Mouse (Mus musculus) spleen, postnatal 4 days (tissue): ENCODE measurements around the gene Hoxd4.
A peak's percentile ranks its signal among the peaks of the same experiment; 100 is the strongest.

Experiments
- DNase-seq, 2 experiments: peaks; one replicate each; pipeline ENCODE4 v3.0.0; 2022; ENCODE audit warnings: low spot score in 2 of 2

Hoxd4 gene

DNA sequence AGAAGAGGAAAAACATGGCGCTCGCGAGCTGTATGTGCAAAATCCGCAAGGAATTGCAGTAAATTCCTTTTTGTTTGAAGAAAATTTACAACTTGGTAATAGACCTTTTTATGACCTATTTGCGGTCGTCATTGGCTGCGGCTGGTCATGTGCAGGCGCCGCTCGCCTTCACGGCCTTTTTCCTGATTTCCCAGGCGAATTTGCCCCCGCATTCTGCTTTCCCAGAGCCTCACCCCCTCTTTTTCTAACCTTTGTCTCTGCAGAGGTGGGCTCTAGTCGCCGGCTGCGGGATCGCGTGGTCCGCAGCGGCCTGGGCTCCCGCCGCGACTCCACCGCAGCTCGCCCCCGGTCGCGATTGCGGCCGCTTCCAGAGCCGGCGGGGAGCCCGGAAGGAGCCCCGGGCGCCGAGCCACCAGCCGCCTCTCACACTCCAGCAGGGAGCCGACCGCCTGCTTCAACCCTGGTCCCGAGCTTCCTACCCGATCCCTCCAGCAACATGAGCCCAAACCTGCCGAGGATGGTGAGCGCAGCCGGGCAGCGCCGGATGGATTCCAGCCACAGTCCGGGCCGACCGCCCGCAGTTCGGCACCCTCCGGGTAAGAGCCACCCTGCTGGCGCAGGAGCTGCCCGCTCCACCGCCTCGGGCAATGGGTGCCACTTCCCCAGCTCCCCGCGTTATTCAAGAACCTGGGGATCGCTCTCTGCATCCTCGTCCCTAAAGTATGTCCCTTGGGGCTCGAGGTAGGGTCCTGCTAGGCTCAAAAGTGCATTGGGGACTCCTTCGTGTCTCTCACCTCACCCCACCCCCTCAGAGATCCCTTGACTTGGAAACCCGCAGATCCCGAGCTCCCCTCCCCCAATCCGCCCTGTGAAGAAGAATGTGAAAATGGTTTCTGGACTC, at the start of gene Hoxd4, which contains the start of gene Hoxd3:
Gene Hoxd4, plus strand, starts transcription at position 209 of the 901 bp plus-strand sequence.
Gene Hoxd3, plus strand, starts transcription at position 207 of the 901 bp plus-strand sequence.
- no peak for DNase-seq

DNA sequence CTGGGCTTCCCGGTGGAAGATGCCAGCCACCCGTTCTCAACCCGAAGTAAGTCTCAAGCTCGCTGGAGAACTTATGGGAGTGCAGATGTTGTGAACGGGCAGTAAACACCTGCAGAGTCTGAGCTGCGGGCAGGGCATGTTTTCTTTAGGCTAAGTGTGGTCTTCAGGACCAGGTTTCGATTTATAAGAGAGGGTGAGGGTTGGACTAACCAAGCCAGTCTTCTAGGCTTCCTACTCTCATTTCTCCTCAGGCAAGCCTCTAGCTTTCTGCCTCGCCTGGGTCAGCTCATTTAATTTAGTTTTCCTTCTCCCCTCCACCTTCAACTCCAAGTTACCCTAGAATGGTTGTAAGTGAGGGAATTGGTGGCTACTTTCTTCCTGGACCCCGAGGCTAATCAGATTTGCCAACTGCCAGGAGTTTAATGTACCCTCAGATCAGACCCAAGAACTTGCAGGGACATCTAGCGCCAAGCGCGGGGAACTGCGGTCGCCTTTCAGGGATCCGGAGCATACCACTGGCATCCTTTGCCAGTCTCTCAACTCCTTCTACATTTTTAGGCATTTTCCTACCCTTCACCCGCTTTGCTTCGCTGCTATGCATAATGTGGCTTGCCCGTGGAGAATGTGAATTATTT, 48.3 kb upstream of the Hoxd4 start:
- DNase-seq = no peak

DNA sequence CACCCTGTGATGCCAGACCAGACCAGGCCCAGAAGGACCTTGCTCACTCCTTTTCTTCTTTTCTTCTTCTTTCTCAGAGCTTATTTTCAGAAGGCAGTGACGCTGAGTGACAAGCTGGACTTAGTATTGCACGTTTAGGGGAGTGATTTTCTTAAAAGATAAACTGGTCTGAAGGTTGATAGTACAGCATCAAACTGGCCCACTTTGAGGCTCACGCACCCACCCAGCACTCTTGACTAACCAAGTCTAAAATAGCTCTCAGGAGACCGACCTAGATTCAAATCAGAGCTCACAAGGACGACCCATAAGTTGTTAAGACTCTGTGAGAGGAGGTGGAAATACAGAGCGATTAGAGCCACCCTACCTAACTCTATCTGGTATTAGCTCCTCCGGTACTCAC, 45.3 kb upstream of the Hoxd4 start:
- DNase-seq = no peak

DNA sequence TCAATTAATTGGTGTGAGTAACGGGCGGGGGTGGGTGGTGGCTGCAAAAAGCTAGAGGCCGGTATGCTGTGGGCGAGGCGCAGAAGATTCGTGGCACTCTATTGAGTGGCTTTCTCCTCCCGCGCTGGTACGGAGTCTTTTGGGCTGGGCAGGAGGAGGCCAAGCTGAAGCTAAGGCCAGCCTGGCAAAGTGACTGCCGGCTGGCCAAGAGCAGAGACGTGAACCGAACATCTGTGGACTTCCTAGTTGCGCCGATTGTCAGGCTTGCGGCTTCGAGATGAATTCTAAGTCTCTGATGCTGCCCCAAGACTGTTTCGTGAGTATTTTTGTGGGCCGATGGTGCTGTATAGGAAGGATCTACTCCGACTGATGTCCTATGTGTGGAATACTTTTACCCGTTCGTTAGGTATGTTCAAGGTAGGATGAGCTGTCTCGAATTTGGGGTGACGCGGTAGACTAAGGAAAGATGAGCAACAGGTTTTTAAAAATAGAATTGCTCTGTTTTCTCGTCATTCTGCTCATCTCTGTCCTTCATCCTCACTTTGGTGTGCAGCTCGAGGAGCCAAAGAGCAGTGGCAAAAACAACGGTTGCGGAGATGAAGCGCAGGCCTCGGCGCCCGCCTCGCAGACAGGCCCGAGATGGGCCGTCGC, 44.4 kb upstream of the Hoxd4 start:
- DNase-seq = peak in 1 of 2 experiments; percentile 57

DNA sequence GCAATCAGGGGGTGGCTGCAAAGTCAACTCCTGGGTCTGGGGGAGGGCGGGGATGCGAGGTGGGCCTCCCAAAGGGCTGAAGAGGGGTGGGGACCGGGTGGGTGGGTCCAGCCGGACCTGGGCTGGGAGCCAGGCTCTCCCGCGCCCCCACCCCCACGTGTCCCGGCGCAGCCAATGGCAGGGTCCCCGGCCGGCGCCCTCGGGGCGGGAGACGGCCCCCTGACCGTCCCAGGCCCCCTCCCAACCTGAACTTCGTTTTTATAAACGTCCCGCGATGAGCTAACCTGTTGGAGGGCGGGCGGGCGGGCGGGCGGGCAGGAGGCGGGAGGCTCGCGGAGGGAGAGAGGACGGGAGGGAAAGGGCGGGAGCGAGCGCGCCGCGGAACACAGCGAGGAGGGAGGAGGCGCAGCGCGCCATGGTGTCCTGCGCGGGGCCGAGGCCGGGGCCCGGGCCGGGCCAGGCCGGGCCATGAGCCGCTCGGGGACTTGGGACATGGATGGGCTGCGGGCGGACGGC, 43.8 kb upstream of the Hoxd4 start, which contains the start of gene Hoxd13:
Gene Hoxd13, plus strand, starts transcription at position 469 of the 516 bp plus-strand sequence.
- DNase-seq = no peak

DNA sequence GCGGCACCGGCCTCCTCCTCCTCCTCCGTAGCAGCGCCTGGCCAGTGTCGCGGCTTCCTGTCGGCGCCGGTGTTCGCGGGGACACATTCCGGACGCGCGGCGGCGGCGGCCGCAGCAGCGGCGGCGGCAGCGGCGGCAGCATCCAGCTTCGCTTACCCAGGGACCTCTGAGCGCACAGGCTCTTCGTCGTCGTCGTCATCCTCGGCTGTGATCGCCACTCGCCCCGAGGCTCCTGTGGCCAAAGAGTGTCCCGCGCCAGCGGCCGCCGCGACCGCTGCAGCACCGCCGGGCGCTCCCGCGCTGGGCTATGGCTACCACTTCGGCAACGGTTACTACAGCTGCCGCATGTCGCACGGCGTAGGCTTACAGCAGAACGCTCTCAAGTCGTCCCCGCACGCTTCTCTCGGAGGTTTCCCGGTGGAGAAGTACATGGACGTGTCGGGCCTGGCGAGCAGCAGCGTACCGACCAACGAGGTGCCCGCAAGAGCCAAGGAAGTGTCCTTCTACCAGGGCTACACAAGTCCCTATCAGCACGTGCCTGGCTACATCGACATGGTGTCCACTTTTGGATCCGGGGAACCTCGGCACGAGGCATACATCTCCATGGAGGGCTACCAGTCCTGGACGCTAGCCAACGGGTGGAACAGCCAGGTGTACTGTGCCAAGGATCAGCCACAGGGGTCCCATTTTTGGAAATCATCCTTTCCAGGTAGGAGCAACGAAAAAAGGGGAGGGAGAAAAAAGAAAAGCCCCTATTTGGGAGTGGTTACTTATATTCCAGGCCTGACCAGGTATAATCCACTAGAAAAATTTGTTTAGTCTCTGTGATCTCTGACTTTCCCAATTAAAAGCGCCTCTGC, 43.1 kb upstream of the Hoxd4 start:
- peak in 1 of 2 experiments; percentile 61 for DNase-seq

DNA sequence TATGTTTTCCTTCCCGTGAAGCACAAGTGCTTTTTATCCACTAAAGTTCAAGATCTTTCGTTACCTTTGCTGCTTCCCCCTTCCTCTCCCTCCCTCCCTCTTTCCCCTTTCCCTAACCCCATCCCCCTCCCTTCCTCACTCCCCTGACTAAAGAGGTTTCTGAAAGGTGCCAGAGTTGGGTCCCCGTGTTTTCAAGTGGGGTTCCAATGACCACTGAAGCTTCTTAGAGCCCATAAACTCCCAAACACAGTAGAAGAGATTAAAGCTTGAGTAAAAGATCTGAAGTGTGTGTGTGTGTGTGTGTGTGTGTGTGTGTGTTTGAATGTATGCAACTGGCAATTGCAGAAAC, 42.5 kb upstream of the Hoxd4 start:
- DNase-seq = no peak

DNA sequence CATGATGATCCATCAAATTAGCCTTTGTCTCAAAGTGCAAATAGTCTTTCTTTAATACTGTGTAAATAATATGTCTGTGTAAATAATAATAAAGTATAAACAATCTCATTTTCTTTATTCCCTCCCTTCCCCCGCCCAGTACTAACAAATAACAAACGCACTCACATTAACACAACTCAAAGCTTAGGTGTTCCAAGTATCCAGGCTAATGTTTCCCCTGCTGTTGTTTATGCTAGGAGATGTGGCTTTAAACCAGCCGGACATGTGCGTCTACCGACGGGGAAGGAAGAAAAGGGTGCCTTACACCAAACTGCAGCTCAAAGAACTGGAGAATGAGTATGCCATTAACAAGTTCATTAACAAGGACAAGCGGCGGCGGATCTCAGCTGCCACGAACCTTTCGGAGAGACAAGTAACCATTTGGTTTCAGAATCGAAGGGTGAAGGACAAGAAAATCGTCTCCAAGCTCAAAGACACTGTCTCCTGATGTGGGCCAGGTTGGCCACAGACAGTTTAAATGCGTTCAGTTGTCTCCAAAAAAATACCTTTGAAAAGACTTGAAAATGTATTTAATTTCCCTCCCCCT, 42.0 kb upstream of the Hoxd4 start:
- DNase-seq = no peak

DNA sequence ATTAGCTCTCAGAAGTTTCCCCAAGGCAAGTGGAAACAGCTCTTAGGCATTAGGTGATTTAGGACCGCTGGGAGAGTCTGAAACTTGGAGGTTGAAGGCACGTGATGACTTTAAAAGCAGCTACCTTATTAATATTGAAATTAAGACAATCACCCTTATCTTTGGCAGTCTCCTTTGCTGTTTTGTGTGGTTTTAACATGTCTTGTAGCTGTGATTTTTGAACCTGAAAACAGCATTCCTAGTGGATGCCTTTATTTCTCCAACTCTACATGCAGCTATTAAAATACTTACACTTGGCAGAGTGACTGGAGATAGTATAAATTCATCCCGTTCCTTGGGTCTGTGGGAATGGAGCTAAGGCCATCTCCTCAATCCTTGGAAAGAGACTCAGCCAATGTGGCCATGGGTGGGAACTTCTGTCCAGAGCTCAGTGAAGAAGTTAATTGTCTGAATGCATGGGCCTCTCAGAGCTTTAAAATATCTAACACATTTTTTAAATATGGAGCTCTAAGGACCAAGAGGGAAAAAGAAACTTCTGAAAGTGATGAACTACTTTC, 41.0 kb upstream of the Hoxd4 start:
- DNase-seq = no peak

DNA sequence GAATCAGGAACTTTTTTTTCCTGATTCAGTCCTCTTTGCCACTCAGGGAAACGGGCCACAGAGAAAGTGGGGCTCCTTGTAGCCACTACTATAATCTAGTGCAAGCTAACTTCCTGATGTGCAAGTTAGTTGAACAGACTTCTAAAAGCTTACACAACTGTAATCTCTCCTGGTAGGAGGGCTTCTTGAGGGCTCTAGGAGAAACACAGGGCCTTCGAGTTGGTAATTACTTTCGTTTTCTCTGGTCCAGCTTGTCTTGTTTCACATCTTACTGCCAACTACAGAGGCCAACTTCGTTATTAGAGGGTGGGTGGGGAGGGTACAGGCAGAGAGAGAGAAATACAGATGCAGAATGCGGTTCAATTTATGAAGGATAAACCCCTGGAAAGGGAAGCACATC, 39.9 kb upstream of the Hoxd4 start:
- DNase-seq = no peak

DNA sequence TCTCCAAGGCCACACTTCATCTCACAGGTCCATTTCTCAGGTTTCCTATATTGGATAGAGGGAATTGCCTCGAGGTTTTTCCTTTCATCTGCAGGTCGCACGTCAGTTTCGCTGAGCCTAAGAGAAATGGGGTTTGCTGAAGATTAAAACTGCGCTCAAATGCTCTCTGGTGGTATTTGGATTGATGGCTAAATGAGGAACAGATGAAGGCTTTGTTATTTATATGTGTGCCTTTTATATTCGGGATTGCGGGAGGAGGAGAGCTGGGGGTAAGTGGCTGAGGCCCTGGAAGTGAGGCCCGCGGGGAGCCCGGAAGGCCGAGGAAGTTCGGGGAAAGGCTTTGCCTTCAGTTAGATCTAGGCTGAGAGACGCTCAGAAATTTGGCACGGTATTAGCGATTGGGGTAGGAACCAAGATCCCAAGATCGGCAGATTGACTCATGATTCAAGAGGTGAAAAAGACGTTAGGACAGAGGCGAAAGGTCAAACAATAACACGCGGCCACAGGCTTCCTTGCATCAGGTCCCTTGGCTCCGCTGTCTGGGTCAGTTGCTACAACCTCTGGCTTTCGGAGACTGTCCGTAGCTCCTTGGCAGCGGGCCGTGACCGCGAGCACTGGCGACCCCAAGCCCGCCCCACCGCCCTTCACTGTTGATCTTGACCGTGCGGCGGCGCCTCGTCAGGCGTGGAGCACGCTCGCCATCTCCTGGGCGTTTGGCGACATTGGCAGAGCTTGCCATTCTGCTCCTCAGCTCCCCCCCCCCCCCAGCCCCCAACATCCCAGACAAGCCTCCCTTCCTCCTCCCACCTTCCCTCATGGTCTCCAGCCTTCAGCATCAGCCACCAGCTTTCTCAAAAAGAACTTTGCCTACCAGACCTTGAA, 39.0 kb upstream of the Hoxd4 start:
- DNase-seq = peak in 1 of 2 experiments; percentile 69

DNA sequence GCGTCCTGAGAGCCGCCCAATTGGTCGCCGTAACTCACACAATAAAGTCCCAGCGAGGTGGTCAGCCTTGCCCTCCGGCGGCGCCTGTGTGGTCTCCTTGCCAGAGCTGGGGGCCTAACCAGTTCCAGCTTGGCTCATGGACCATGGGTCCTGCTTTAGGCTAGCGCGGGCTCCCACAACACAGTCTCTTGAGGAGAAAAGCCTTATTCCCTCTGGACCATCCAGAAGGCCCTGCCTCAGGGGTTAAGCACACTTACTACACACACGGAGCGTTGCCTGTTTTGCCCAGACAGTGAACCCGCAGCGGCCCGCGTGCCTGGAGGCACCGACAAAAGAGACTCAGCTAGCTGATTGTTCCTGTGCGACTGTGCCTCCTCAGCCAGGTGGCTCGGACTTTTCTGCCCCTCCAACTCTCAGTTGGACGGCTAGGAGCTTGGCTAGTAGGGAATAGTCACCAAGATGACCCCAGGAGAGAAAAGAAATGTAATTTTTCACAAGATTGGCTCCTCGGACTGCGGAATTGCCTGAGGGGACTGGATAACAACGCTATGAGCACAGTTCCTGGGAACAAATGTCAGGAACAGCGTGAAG, 37.8 kb upstream of the Hoxd4 start:
- no peak for DNase-seq

DNA sequence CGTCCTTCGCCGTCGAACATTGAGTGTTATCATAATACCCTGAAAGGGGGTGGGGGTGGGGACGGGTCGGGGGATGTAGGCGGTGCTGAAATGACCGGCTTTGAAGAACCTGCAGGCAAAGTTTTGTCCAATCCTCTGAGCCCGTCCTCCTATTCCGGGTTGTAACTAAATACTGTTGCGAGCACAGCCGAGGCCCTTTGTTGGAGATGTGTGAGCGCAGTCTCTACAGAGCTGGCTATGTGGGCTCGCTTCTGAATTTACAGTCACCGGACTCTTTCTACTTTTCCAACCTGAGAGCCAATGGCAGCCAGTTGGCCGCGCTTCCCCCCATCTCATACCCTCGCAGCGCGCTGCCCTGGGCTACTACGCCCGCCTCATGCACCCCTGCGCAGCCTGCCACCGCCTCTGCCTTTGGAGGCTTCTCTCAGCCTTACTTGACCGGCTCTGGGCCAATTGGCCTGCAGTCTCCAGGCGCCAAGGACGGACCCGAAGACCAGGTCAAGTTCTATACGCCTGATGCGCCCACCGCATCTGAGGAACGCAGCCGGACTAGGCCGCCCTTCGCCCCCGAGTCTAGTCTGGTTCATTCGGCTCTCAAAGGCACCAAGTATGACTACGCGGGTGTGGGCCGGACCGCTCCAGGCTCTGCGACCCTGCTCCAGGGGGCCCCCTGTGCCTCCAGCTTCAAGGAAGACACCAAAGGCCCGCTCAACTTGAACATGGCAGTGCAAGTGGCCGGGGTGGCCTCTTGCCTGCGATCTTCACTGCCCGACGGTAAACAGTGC, 36.7 kb upstream of the Hoxd4 start, which contains the start of gene Hoxd12:
Gene Hoxd12, plus strand, starts transcription at position 133 of the 785 bp plus-strand sequence.
- no peak for DNase-seq

DNA sequence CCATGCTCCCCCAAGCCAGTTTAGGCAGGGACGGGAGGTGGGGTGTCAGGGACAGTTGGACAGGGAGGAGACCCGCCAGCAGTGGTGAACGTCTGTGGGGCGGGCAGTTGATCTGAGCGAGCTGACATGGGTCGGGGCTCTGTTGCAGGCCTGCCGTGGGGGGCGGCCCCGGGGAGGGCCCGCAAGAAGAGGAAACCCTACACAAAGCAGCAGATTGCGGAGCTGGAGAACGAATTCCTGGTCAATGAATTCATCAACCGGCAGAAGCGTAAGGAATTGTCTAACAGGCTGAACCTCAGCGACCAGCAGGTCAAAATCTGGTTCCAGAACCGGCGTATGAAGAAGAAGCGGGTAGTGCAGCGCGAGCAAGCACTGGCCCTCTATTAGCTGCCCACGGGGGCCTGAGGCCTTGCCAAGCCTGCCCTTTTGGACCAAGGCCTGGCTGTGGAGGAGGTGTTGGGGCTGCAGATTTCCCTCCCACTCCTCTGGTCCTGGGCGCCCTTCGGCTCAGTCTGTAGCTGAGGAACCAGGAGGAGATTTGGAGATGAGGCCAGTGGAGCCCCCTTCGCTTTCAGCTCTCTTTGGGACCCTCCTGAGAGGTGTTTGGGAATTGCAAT, 36.0 kb upstream of the Hoxd4 start:
- DNase-seq = no peak

DNA sequence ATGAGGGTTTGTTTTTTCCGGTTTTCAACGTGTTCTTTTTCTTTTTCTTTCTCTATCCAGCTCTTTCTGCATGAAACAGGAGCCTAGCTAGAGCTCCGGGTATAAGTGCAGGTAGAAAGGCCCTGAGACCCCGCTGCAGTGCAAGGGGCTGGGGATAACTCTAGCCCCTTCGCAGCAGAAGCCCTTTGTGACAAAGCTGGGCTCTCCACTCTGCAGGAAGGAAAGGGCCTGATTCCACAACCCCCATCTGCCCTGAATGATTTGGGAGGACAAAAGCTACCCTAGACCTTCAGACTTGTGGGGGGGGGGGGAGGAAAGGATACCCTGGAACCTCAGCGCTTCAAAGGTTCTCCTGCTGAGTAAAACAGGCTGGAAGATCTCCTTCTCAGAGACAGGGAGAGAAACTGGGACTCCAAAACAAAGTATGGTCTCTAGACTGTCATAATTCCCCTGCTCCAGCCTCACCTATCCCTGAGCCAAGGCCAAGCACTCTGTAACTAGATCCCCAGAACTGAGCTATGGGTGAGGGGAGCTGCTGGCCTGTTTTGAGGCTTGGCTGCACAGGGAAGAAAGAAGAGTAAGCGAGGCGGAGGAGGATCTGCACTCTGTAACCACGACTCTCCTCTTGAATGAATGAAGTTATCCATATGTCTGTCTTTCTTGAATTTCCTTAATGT, 35.2 kb upstream of the Hoxd4 start:
- DNase-seq = no peak

DNA sequence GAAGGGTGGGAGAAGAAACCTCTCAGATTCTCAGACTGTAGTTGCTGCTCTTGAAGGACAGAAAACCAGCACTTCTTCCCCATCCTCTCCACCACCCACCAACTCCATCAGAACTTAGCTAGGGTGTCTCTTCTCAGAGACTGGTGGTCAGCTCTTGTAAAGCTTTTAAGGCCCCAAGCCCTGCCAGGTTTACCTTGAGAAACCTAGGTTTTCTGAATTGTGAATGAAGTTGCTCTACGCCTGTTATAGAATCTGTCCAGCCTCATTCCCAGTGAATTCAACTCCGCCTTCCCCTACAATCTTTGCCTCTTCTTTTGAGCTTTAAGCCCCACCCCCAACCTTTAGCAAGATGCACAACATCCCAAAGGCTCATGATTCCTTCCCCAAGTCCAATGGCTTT, 34.6 kb upstream of the Hoxd4 start:
- DNase-seq = no peak

DNA sequence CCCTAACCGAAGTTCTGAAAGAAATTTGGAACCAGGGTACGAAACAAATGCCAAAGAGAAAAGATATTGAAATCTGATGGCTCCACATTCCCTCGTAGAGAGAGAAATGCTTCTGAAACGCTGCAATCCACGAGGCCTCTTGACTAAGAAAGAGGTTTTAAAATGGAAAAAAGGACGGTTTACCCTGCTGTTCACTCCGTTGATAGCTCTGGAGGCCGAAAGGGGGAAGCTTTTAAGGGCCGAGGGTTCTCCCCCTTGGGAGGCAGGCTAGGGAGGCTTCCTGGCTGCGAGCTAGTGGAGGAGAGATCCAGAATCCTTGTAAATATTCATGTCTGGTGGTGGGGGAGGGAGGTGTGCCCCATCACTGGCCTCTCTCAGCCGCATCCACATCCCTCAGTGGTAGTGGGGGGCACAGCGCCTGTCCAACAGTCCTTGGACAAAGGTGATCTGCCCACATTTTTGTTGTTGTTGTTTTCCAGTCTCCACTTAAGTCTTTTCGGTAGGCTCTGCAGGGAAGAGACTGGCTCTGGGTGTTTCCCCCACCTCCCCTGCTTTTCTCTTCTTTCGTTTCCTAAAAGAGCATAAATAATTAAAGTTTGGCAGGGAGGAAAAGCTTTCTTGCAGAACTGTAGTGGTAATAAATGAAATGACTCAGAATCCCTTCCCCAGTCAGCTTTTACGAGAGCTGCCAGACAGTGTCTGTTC, 32.7 kb upstream of the Hoxd4 start, which contains the start of gene Hoxd11:
Gene Hoxd11, plus strand, starts transcription at position 667 of the 705 bp plus-strand sequence.
- peak in 1 of 2 experiments; percentile 56 for DNase-seq
